Mouse (Mus musculus) thymus, adult 2 months (tissue): ENCODE measurements at regions not wholly inside any gene's neighbourhood (a gene's known extent, or its start where the extent isn't known, plus 50 kb on each side); places are given as distances from the start of the nearest gene placed in this dataset.

Experiments used
- DNase-seq: peaks from one replicate; pipeline ENCODE4 v3.0.0; 2021
- H3K27ac ChIP-seq: fragments of 200-500 bp; 2 replicates; pipeline ENCODE4 v1.5.1; 2012; ENCODE audit warnings: low read length, control low read depth; ENCODE audit not compliant: control insufficient read depth, insufficient read depth
- H3K27me3 ChIP-seq: fragments of 200-500 bp; 2 replicates; pipeline ENCODE4 v1.6.1; 2012; ENCODE audit warnings: mild to moderate bottlenecking, low read length, moderate library complexity, mixed read lengths; ENCODE audit not compliant: control insufficient read depth, insufficient read depth
- H3K36me3 ChIP-seq: fragments of 200-500 bp; 2 replicates; pipeline ENCODE4 v1.6.1; 2012; ENCODE audit warnings: mild to moderate bottlenecking, low read length, moderate library complexity; ENCODE audit not compliant: control insufficient read depth, insufficient read depth
- H3K4me1 ChIP-seq: fragments of 200-500 bp; replicated peaks from 2 replicates; pipeline ENCODE4 v1.6.1; 2012; ENCODE audit warnings: low read length; ENCODE audit not compliant: control insufficient read depth, insufficient read depth
- H3K4me3 ChIP-seq: fragments of 200-500 bp; 2 replicates; pipeline ENCODE4 v1.5.1; 2012; ENCODE audit warnings: mild to moderate bottlenecking, low read length, control low read depth, moderate library complexity; ENCODE audit not compliant: control insufficient read depth, insufficient read depth
- CTCF ChIP-seq: fragments of 200-500 bp; IDR thresholded peaks from 2 replicates; pipeline ENCODE4 v1.5.1; 2012; ENCODE audit warnings: mild to moderate bottlenecking, control low read depth, low read length, moderate library complexity, borderline replicate concordance; ENCODE audit not compliant: control insufficient read depth, poor library complexity, insufficient read depth; ENCODE audit errors: extremely low read depth
- POLR2A ChIP-seq: fragments of 200-500 bp; IDR thresholded peaks from 2 replicates; pipeline ENCODE4 v1.6.1; 2012; ENCODE audit warnings: mild to moderate bottlenecking, low read length, control low read depth, moderate library complexity; ENCODE audit not compliant: control insufficient read depth, poor library complexity, insufficient read depth; ENCODE audit errors: extremely low read depth
- WGBS: fragments of 180-500 bp; shearing (Covaris S2); methylation state at CpG from one replicate; pipeline ENCODE4 v1.1.7; 2018; 5-methylcytosine and 5-hydroxymethylcytosine counted together

DNA sequence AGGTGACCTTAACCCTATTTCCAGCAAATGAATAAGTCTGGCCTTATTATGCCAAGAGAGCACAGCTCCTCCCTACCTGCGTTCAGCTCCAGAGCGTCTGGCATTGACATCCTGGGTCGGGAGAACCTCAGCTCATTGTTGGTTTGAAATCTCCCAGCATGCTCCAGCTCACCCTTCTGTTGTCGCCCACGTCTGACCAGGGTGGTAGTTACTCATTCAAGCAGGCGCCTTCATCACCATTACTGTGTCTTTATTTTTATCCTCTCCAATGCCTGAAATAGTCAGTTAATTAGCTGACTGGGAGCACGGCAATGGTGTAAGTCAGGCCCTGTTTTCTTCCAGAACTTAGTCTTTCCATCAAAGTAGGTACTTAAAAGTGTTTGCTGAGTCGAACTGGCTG lies 90.8 kb upstream of the Cxcr4 start:
- Histone ChIP-seq H3K4me3 (no peak overlapping the region), H3K27me3 (no peaks in the 10 kb centered on the region), H3K27ac (no peak overlapping the region), H3K36me3 (no peaks in the 10 kb centered on the region), H3K4me1 (no peaks in the 10 kb centered on the region; the same call in 1 of the 2 replicates)
- WGBS = 96% methylated on average over 8 of the region's 8 CpGs
- no peak for TF ChIP-seq POLR2A
- TF ChIP-seq CTCF = no peak
- DNase-seq = no peak

DNA sequence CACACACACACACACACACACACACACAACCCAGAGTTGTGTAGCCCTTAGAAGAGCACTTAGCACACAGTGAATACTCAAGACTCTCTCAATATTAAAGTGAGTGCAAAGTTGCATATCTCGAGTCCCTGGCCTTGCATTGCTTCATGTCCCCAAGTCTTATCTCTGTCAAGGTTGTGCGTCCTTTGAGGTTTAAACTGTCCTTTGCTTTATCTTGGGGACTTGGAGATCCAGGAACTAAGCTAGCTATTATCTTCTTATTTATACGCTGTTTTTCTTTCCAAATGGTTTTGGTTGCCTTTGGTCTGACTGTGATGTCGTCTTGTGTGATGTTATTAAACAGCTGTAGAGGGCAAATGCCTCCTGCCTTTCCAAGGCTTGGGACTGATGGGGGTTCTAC lies 89.2 kb upstream of the Cxcr4 start:
- 96% methylated on average over 4 of the region's 4 CpGs for WGBS
- TF ChIP-seq POLR2A (no peak), CTCF (no peak)

DNA sequence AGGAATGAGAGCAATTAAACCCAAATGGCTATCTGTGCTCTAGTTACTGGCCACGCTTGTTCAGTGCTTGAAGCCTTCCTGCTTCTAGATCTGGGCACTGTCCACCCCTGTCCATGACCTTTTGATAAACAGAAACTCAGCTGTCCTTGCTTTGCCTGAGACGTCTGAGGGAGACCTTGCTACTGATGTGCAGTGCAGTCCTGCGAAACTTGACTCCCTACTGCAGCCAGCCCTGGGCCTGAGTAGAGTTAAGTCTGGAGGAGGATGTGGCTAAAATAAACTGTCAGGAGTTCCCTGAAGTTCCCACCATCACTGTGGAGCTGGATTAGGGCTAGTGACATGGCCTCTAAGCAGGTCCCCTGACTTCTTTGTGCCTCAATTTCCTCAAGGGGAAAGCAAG lies 88.4 kb upstream of the Cxcr4 start:
- no peak for TF ChIP-seq POLR2A
- no peak for TF ChIP-seq CTCF
- Histone ChIP-seq H3K27me3 (no peaks in the 10 kb centered on the region), H3K4me3 (no peak overlapping the region), H3K36me3 (no peaks in the 10 kb centered on the region), H3K4me1 (peaks cover 2% of the 10 kb centered on the region), H3K27ac (no peak overlapping the region)
- WGBS = 92% methylated on average over 3 of the region's 3 CpGs
- no peak for DNase-seq

More for the DNA sequence above, 89.2 kb upstream of the Cxcr4 start:
- no peak for DNase-seq
- Histone ChIP-seq H3K27ac (no peak overlapping the region), H3K27me3 (no peaks in the 10 kb centered on the region), H3K36me3 (no peaks in the 10 kb centered on the region), H3K4me1 (no peaks in the 10 kb centered on the region), H3K4me3 (no peak overlapping the region)

DNA sequence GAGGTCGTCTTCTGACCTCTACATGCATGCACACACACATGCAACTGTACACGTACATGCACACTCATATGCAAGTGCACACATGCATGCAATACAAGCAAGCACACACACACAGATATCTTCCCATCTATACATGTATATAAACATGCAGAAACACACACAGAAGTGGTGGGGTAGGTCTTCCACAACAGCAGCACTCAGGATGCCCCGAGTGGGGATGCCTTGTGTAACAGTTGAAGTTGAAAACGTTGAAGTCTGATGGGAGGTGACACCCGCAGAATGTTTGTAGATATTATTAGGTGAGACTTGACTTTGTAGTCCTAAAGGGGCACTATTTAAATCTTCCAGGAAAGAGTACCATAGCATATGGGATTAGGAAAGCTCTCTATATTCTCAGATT lies 87.9 kb upstream of the Cxcr4 start:
- Histone ChIP-seq H3K27ac (no peak overlapping the region), H3K4me3 (no peak overlapping the region), H3K36me3 (no peaks in the 10 kb centered on the region), H3K4me1 (peaks cover 5% of the 10 kb centered on the region), H3K27me3 (no peaks in the 10 kb centered on the region)
- TF ChIP-seq CTCF (no peak), POLR2A (no peak)
- 94% methylated on average over 5 of the region's 5 CpGs for WGBS
- no peak for DNase-seq

GRCm38 (mm10) chr1:128679005-128679980 lies 87.2 kb upstream of the Cxcr4 start:
- peaks cover 5% of the 10 kb centered on the region for H3K4me1 ChIP-seq
- 88% methylated on average over 18 of the region's 18 CpGs for WGBS
- no peak for DNase-seq
- no peaks in the 10 kb centered on the region for H3K36me3 ChIP-seq
- H3K27me3 ChIP-seq = no peaks in the 10 kb centered on the region
- TF ChIP-seq POLR2A (no peak), CTCF (no peak)
- no peak overlapping the region for H3K4me3 ChIP-seq
- H3K27ac ChIP-seq = no peak overlapping the region

- H3K36me3 ChIP-seq = no peaks in the 10 kb centered on the region
- no peak overlapping the region for H3K4me3 ChIP-seq
- DNase-seq = peak; percentile 19
- TF ChIP-seq CTCF (no peak), POLR2A (no peak)
- H3K27me3 ChIP-seq = no peaks in the 10 kb centered on the region
- WGBS = 6% methylated on average over 5 of the region's 5 CpGs
- H3K27ac ChIP-seq = no peak overlapping the region
- H3K4me1 ChIP-seq = peaks cover 5% of the 10 kb centered on the region
Observed at GRCm38 (mm10) chr1:128675538-128675937, 83.4 kb upstream of the Cxcr4 start.
